Mouse (Mus musculus) lung, adult 2 months (tissue): Measurements from ENCODE around the gene Cacna1e. TPM values are rescaled to one million over a fixed set of nuclear protein-coding genes. Genes with fewer than 3 reads are reported as not detected.

Experiments
- DNase-seq: peaks from one replicate; pipeline ENCODE4 v3.0.0; 2022
- H3K4me1 ChIP-seq: fragments of 200-500 bp; 2 replicates; pipeline ENCODE4 v1.6.1; 2011; ENCODE audit warnings: low read length; ENCODE audit not compliant: control insufficient read depth, insufficient read depth
- H3K4me3 ChIP-seq: fragments of 200-500 bp; replicated peaks from 2 replicates; pipeline ENCODE3; 2011; ENCODE audit warnings: low read depth, mild to moderate bottlenecking, control low read depth, low read length; ENCODE audit errors: extremely low read depth
- CTCF ChIP-seq: fragments of 200-500 bp; IDR thresholded peaks from 2 replicates; pipeline ENCODE4 v1.5.1; 2011; ENCODE audit warnings: mild to moderate bottlenecking, low read length, control low read depth; ENCODE audit not compliant: insufficient read depth
- POLR2A ChIP-seq: fragments of 200-500 bp; IDR thresholded peaks from 2 replicates; pipeline ENCODE4 v1.6.1; 2011; ENCODE audit warnings: low read depth, mild to moderate bottlenecking, control low read depth, low read length, borderline replicate concordance; ENCODE audit errors: extremely low read depth
- WGBS: fragments of 180-500 bp; shearing (Covaris S2); methylation state at CpG from one replicate; pipeline ENCODE4 v1.1.7; 2018; 5-methylcytosine and 5-hydroxymethylcytosine counted together
- polyA plus RNA-seq: library from polyadenylated mRNA; depleted of rRNA; stranded (reverse); fragments of >200 nt; gene quantifications from 2 replicates; pipeline ENCODE4 v1.2.3, GENCODE M21; 2012

Gene Cacna1e
- polyA plus RNA-seq, 1 experiment = 0.41 TPM

- TF ChIP-seq POLR2A (no peak), CTCF (no peak)
- no peaks in the 10 kb centered on the region for H3K4me1 ChIP-seq
- WGBS = 57% methylated on average over 6 of the region's 6 CpGs
- DNase-seq = no peak
- H3K4me3 ChIP-seq = no peak overlapping the region
Measured at GRCm38 (mm10) chr1:154816836-154817235, 67.5 kb downstream of the Cacna1e start.

DNA sequence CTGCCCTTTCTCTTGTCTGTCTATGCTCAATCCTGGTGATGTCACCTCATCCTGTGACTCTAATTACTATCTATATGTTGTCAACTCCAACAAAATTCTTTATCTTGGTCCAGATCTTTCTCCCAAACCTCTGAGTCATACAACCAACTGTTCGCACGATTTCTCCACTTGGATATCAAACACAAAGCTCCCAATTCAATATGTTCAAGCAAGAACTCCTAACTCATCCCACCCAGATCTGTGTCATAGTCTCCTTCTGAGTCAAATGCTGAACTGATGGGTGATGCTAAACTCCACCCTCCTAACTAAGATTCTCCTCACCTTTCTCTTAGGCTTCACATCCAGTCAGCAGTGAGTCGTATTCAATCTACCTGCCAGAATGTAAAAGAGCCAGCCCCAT, 68.0 kb downstream of the Cacna1e start:
- no peaks in the 10 kb centered on the region for H3K4me1 ChIP-seq
- 86% methylated on average over 3 of the region's 3 CpGs for WGBS
- H3K4me3 ChIP-seq = no peak overlapping the region
- TF ChIP-seq CTCF = no peak
- TF ChIP-seq POLR2A = no peak
- no peak for DNase-seq

DNA sequence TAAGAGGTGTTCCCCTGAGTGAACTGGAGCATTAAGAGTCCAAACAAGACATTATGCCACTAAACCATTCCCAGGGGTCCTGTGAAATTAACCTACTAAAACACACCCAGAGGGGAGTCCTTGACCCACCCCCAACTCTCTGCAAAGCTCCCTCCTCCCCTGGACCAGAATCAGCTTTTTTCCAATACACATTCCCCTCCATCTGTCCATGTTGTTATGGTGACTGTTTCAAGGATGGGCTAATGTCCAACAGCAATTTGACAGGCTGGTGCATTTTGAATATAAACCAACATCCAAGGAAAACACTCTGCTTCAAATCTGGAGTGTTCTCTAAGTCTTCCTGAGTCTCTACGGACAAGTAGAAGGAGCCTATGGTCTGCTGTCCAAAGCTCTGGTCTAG, 78.6 kb downstream of the Cacna1e start:
- Histone ChIP-seq H3K4me3 (no peak overlapping the region), H3K4me1 (no peaks in the 10 kb centered on the region)
- no peak for DNase-seq
- TF ChIP-seq CTCF = no peak
- TF ChIP-seq POLR2A = no peak
- WGBS = 80% methylated on average over 1 of the region's 1 CpGs

- no peak for DNase-seq
- Histone ChIP-seq H3K4me1 (no peaks in the 10 kb centered on the region), H3K4me3 (no peak overlapping the region)
- no peak for TF ChIP-seq POLR2A
- TF ChIP-seq CTCF = no peak
- WGBS = 88% methylated on average over 3 of the region's 3 CpGs
Measured at GRCm38 (mm10) chr1:154805038-154805437, 79.3 kb downstream of the Cacna1e start.

DNA sequence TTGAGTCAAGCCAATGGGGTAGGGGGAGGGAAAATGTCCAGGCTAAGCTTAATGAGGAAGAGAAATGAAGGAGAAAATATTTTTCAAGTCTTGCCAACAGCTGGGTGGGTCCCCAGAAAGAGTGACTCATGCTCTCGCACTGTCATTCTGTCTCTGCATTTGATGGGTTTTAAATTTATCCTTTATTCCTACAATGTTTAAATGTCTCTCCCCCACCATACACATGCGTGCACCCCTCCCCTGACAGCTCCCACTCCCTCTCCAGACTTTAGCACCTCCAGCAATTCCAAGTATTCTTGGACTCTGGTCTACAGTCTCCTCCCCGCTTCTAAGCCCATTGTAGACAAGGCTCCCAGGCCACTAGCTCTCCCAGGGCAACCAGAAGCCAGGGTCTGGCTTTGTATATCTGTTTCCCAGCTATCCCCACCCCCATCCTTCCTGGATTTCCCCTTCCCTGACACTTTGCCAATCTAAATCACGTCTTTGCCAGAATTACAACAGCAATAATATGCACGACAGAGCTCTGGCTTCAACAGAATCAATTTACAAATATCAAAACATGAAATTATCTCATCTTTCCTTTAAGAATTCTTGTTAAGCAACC, 81.9 kb downstream of the Cacna1e start:
- 24% methylated on average over 5 of the region's 5 CpGs for WGBS
- Histone ChIP-seq H3K4me1 (no peaks in the 10 kb centered on the region), H3K4me3 (no peak overlapping the region)
- no peak for DNase-seq
- TF ChIP-seq CTCF (no peak), POLR2A (no peak)

- Histone ChIP-seq H3K4me1 (no peaks in the 10 kb centered on the region), H3K4me3 (no peak overlapping the region)
- no peak for DNase-seq
- TF ChIP-seq CTCF (no peak), POLR2A (no peak)
- WGBS = 73% methylated on average over 31 of the region's 31 CpGs
Measured at GRCm38 (mm10) chr1:154799257-154799656, 85.0 kb downstream of the Cacna1e start.

DNA sequence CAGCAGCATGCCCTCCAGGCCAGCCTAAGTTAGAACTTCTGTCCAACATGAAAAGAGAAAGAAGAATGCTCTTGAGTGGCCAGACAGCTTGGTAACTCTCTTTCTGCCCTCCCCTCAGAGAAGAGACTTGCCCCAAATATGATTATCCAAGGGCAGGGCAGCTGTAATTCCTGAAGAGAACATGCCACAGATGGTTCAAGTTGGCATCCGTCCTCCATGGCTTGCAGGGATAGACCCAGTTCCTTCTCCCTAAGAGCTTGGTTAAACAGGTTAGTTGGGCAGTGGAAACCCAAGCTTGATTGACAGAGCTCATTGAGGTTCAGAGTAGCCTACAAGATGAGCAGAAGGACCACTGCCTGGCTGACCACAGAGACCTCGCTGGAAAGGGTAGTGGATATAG, 85.5 kb downstream of the Cacna1e start:
- Histone ChIP-seq H3K4me3 (no peak overlapping the region), H3K4me1 (no peaks in the 10 kb centered on the region)
- DNase-seq = no peak
- WGBS = 75% methylated on average over 2 of the region's 2 CpGs
- no peak for TF ChIP-seq POLR2A
- TF ChIP-seq CTCF = no peak

DNA sequence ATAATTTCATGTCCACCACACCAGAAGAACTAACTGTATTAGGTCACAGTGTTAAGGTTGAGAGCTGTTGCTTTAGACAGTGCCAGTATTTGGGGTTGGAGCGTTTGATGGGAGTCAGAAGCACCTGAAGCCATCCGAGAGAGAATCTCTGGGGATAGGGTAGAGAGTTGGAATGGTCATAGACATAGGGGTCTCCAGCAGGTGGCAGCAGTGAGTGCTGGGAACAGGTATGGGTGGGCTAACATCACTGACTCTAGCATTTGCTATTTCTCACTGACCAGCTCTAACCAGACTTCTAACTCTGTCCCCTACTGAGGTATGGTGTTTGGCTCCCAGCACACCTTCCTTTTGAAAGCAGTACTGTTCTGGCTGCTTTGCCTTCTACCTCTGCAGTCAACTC, 87.6 kb downstream of the Cacna1e start:
- no peak for DNase-seq
- TF ChIP-seq POLR2A = no peak
- peak; percentile 61 for TF ChIP-seq CTCF
- WGBS = 59% methylated on average over 2 of the region's 2 CpGs
- H3K4me1 ChIP-seq = peaks cover 3% of the 10 kb centered on the region; the same call in 1 of the 2 replicates
- no peak overlapping the region for H3K4me3 ChIP-seq

DNA sequence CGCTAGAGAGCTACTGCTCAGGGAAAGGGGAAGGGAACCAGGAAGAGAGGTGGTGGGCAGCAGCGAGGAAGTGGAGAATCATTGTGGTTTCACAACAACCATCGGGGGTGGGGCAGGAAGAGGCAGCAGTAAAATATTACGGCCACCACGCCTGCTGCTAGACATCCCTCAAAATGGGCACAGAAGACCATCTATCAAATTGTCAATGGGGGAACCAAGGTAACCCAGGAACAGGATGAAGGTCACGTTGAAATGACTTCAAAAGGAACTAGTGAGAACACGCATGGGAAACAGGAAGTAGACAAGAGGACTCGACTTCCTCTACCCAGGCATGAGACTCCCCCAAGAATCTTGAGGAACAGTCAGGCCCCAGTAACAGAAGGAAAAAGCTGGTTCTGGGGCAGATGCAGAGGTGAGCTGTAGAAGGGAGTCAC, 89.8 kb downstream of the Cacna1e start:
- no peak for DNase-seq
- peaks cover 3% of the 10 kb centered on the region; the same call in 1 of the 2 replicates for H3K4me1 ChIP-seq
- 38% methylated on average over 8 of the region's 8 CpGs for WGBS
- TF ChIP-seq POLR2A (no peak), CTCF (no peak)
- no peak overlapping the region for H3K4me3 ChIP-seq

- Histone ChIP-seq H3K4me3 (no peak overlapping the region), H3K4me1 (peaks cover 3% of the 10 kb centered on the region; the same call in 1 of the 2 replicates)
- 23% methylated on average over 13 of the region's 13 CpGs for WGBS
- no peak for TF ChIP-seq CTCF
- TF ChIP-seq POLR2A = no peak
- DNase-seq = no peak
Measured at GRCm38 (mm10) chr1:154791544-154792174, 92.6 kb downstream of the Cacna1e start.
